Mouse (Mus musculus): ENCODE results near the gene Aagab.

Aagab gene

DNA sequence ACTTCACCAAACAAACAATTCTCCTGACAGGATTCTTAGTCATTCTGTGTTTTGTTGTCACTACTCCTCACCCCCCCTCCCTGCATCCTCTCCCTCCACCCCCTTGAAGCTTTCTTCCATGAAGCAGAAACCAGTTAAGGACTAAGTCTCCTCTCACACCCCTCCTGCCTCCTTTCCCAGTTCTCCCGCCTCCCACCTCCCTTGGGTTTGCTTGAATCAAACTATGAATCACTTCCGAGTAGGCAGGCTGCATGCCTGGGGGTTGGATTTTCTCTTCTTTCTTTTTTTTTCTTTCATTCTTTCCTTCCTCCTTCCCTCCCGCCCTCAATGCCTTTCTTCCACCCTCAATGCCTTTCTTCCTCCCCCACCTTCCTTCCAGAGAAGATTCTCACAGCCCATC, 75.2 kb downstream of the Aagab start:
- DNase-seq: no peak

GRCm38 (mm10) chr9:63678076-63678475, 75.6 kb downstream of the Aagab start:
- no peak for DNase-seq

- DNase-seq: no peak
Measured at GRCm38 (mm10) chr9:63682301-63682700, 79.8 kb downstream of the Aagab start.

DNA sequence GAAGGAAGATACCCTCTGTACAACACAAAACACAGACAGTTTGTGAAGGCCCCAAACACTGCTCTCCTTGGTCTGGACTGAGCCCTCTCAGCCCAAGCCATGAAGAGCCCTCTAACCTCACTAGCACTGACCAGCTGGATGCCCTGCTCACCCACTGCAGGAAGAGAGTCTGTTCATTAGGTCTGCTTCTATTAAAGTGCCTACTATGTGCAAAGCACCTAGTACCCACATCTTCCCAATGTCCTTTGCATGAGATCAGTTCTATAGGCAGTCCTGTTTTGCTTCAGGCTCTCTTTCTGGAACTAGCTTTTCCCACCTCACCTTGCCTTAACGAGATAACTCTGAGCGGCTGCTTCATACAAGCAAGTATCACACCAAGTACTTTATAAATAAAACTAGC, 80.5 kb downstream of the Aagab start:
- DNase-seq: no peak

DNA sequence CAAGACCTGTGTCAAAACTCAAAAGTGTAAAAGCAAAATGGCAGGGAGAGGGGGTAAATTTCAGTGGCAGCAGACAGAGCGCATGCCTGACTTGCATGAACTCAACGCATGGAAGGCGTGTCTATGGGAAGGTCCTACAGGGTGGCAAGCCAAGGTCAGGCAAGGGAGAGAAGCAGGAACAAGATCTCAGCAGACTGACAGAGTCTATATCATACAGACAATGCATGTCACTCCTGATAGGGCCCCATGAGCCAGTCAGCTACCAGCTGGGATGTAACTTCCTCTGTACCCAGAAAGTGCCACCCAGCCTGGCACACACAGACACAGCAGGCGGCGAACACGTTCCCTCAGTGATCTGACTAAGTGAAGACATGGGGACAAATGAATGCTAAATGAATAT, 81.8 kb downstream of the Aagab start:
- no peak for DNase-seq

- DNase-seq: no peak
Measured at GRCm38 (mm10) chr9:63685352-63685751, 82.9 kb downstream of the Aagab start.

DNA sequence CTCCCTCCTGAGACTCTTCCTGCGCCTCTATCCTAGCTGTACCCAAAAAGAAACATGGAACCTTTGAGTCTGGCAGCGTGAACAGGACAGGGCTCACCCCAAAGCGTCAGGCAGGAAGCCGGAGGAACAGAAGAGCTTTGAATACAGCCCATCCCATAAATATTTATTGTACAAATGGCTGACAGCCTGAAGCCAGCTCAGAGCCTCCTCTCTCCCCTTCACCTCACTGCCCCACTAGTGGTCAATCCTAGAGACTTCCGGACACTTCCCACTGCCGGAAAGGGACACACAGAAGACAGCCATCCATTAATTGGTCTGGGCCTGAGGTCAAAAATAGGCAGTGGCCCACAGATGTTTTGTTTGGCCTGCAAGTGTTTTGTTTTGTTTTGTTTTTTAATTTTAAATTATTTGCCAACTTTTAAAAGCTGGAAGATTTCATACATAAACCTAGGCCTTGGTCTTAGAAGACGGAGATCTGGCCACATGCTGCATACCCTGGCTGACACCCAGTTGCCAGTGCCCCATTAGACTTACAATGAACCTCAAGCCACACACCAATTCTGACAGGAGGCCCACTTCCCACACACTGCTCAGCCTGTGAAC, 85.1 kb downstream of the Aagab start:
- peak; percentile 73 for DNase-seq

DNA sequence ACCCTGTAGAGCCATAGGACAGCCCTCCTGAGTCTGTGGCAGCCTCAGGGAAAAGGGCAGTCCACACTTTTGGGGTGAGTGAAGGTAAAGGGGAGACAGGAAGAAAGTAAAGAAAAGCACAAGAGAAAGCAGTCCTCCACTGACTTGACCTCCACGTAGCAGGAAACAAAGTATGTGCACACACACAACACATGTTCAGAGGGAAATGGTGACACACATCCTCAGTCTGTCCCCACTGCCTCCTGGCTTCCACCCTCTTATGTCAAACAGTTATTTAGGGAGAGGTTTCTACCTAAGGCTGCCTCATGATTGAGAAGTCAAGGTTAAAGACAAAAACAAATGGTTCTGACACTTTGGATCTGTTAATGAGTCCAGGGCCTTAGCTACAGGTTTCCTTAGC, 88.1 kb downstream of the Aagab start:
- DNase-seq: no peak

DNA sequence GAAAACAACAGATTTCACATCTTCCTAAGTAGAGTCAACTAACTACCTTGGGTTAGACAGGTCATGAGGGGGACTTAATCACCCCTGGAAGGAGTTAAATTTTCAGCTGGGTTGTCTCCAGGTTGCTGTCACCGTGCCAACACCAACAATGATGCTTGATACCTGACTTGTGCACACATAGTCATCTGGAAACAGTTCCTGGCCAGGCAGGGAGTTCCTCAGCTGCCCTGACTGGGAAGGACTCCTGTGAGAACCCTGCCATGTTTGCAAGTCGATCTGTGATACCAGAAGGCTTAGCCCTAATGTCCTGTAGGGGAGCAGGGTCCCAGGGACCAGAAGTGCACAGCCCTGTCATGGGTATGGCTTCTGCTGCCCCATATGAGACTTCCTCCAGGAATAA, 89.5 kb downstream of the Aagab start:
- no peak for DNase-seq
